Mouse (Mus musculus) embryo, embryonic 11 days (tissue): ENCODE results near the gene Mboat1.
A peak's percentile ranks its signal among the peaks of the same experiment; 100 is the strongest.

Experiments used
- DNase-seq: peaks from one replicate; pipeline ENCODE4 v3.0.0-alpha.2; 2015

Gene Mboat1

DNA sequence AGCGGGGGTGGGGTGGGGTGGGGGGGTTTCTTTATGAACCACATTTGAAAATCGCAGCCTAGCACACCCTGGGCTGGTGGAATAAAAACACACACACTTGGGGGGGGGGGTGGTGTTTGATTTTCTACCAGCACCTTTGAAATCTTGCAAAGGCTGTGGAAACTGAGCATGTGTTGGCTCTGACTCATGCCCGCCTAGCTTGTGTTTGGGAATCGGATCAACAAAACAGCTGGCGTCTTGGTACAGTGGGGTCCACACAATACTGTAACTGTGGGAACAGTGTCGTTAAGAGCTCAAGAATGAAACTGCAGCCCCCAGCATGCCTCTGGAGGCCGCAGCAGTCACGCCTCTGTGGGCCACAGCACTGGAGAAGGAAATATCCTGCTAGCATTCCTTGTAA, 50.2 kb downstream of the Mboat1 start:
- DNase-seq: peak; percentile 13

DNA sequence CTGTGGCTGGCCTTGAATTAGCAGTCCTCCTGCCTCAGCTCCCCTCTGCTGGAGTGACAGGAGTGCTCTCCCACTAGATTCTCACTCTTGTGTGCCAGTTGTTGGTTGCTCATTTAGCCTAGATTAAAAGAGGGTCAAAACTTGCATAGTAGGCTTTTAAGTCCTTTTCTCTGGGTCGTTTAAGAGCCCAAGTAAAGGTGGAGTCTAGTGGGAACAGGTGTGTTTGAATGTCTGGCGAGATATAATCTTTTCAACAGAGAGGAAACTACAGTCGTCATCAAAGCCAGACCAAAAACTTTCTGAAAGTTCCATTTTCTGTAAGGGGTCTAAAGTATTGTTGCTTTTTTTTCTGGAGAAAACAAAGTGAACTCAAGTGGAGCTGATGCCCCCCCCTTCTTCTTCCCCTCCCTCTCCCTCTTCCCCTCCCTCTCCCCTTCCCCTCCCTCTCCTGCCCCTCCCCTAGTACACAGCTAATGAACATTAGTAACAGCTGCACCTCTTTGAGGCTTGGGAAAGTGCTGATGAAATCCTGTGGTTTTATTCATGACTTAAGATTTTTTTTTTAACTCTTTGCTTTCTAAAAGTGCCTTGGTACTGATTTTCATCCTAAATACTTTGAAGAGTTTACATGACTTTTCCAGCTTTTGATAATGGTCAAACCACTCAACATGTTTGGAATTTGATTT, 55.9 kb downstream of the Mboat1 start:
- DNase-seq: peak; percentile 19

- no peak for DNase-seq
Measured at GRCm38 (mm10) chr13:30193363-30193762, 57.1 kb downstream of the Mboat1 start.

DNA sequence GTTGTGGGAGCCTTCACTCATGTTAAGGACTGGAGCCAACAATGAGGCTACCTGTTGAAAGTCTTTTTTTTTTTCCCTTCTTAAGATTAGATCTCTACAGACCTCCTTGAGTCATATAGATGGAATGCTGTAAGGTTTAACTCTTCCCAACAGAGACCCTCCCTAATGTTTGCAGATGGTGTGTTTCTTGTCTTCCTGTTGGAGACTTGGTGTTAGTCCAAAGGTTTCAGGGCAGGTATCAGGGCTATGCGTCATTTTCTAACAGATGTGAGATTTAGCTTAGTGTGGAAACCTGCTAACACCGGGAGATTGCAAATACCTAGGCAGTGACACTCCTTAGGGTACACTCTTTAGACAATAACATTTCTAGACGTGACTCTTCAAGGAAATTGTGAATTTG, 58.5 kb downstream of the Mboat1 start:
- no peak for DNase-seq

DNA sequence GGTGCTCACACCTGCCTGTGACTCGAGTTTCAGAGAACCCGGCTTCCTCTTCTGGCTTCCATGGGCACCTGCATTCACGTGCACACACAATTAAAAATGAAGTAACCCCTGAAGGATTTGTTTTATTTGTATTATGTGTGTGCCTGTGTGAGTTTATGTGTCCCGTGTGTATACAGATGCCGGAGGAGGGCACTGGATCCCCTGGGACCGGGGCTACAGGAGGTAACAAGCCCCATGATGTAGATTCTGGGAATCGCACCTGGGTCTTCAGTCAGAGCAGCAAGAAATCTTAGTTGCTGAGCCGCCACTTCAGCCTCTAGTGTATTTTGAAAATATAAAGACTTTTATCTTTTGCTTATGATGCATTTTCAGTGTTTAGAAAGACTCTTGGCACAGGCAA, 60.4 kb downstream of the Mboat1 start:
- no peak for DNase-seq

DNA sequence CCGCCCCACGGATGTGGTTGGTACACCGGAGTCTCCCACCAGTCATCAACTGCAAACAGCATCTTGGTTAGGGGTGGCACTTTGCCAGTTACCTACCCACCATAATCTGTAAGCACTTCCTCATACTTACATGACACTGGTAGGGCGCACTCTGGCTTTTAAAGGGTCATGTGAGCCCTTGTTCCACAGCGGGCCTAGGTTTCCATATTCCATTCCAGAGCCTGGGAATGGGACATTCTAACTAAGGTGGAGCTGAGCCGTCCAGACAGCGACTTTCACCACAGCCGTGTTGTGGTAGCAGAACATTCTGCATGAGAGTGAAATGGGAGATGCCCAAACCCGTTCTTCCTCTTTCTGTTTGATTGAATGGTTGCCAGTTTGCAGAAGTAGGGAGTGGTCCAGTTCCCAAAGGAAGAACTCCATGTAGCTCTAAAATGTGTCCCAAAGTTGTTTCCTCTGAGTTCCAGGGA, 61.8 kb downstream of the Mboat1 start:
- no peak for DNase-seq

- no peak for DNase-seq
Measured at GRCm38 (mm10) chr13:30199821-30200220, 63.5 kb downstream of the Mboat1 start.

- DNase-seq: no peak
Measured at GRCm38 (mm10) chr13:30200737-30201136, 64.4 kb downstream of the Mboat1 start.

DNA sequence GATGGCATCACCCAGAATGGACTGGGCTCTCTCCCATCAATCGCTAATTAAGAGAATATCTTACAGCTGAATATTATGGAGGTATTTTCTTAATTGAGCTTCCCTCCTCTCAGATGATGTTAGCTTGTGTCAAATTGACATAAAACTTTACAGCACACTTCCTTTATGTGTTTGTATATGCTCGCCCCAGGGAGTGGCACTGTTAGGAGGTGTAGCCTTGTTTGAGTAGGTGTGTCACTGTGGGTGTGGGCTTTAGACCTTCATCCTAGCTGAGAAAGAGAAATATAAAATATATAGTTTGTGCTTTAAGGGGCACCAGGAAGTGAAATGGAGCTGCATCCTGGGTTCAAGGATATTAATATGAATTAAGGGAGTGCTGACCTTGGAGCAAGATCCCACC, 66.7 kb downstream of the Mboat1 start:
- no peak for DNase-seq

GRCm38 (mm10) chr13:30208176-30208575, 71.9 kb downstream of the Mboat1 start:
- DNase-seq: no peak

DNA sequence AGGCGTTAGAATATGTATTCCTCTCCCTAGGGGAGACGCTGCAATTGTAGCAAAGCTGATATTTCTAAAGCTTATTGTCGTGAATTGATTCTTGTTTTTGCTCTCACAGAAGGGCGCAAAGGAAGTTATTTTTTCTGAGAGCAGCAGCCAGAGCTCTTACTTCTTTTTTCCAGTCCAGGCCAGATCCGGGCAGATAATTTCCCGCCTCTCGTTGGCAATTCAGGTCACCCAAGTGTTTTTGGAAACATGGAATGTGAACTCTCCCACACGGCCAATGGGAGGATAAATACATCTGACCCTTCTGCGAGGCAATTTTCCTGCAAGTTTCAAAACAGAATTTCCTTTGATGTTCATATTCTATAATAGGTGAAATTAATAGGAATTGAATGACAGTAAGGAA, 77.0 kb downstream of the Mboat1 start:
- DNase-seq: no peak

DNA sequence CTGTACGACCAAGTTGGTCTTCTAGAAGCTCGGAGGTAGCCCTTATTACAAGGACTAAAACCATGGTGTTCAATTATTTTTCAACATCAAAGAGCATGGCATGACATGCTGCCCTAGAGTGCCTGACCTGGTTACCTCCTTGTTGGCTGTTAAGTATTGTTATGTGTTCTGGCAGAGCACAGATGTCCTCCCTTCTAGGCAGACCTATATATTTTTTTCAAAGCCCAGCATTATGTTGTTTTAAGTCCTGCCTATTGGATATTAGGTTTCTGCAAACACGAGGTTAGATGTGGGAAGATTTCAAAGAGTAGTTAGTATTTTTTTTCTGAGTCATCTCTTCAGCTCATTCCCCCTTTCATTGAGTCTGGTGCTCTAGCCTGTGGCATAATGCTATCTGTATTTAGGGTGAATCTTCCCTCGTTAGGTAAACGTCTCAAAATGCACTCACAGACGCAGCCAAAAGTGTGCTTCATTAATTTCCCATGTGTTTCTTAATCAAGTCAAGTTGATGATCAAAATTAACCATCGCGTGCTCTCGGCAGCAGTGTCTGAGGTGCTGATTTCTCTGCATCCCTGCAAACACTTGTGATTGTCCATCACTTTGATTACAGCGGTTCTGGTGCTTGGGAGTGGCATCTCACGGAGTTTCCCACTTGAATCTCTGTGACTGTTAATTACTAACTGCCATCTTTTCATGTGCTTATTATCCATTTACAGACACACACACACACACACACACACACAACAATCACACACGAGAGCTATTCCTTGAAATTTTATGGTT, 81.5 kb downstream of the Mboat1 start:
- no peak for DNase-seq

- DNase-seq: no peak
Measured at GRCm38 (mm10) chr13:30219597-30219996, 83.3 kb downstream of the Mboat1 start.

DNA sequence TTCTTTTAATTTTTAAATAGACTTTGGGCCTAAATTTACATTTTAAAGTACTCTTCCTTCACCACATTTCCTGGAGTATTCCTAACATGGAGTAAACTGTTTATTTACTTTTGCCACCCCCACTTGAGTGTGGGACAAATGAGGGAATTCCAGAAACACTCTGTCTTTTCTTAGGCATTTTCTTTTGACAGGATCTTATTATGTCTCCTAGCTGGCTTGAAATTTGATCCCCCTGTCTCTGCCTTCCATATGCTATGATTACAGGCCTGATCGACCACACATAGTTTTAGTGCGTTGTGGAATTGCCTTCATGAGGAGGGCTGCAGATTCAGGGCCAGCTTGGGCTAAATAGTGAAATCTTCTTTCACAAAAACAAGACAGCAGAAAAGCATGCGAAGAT, 85.0 kb downstream of the Mboat1 start:
- DNase-seq: peak; percentile 67

- DNase-seq: no peak
Measured at GRCm38 (mm10) chr13:30224114-30224513, 87.8 kb downstream of the Mboat1 start.

GRCm38 (mm10) chr13:30224659-30225058, 88.4 kb downstream of the Mboat1 start:
- DNase-seq: no peak

DNA sequence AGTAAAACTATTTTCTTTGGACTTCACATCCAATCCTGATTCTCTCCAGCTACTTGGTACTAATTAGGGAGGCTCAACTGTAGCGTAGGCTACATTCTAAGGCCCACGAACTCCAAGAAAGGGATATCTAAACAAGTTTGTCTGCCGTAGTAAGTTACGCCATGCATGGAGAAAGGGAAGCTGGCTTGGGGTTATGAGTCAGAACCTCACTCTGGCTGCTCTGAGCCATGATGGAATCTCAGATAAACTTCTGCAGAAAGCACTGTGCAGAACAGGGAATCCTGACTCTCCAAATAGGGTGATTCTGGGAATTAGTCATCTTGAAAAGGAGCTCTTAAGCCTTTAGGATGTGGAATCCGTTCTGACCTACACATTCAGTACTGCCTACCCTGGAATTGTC, 92.5 kb downstream of the Mboat1 start:
- DNase-seq: no peak

GRCm38 (mm10) chr13:30229625-30230139, 93.4 kb downstream of the Mboat1 start:
- DNase-seq: no peak

DNA sequence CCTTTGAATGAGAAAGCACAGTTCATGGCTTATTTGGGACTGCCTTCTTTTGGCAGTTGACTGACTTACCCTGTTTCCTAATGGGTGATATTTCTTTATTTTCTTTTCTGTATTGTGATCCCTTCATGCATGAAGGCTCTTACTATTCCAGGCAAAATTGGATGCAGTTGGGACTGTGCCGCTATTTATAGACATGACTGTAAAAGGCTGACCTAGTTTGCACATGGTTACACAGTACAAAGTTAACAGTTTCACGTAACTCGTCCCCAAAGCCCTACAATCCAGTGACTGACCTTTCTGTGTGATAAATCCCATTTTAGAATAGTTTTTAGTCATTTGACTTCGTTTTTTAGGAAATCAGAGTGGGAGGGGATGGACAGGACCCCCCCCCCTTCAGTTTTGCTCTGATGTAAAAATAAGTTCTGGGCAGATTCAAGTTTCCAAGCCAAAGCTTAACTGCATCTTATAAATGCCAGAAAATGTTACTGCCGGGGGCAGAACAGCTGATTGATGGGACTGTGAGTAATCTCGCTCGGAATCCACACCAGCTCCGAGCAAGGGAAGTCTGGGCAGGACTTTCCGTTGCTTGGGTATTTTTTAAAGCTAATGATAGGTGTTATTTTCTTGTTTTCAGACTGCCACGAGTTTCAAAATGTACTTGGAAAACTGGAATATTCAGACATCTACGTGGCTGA, 98.9 kb downstream of the Mboat1 start:
- no peak for DNase-seq

DNA sequence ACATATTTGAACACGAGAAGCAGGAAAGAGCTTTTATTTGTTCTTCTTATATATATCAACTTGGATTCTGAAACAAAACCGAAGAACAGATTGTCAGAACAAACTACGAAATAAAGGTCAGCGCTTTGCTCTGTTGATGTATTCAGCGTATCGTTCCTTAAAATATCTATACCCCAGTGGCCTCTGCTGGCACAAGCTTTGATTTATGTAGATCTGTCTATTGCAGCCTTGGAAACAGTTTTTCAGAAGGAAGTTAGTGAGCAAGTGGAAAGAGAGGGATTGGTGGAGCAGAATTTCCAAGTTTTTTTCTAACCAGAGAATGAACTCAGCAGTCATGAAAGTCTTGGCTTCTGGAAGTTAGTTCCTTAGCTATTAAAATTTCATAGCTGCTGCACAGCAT, 103.1 kb downstream of the Mboat1 start:
- DNase-seq: no peak

- DNase-seq: no peak
Measured at GRCm38 (mm10) chr13:30245573-30245972, 109.3 kb downstream of the Mboat1 start.

DNA sequence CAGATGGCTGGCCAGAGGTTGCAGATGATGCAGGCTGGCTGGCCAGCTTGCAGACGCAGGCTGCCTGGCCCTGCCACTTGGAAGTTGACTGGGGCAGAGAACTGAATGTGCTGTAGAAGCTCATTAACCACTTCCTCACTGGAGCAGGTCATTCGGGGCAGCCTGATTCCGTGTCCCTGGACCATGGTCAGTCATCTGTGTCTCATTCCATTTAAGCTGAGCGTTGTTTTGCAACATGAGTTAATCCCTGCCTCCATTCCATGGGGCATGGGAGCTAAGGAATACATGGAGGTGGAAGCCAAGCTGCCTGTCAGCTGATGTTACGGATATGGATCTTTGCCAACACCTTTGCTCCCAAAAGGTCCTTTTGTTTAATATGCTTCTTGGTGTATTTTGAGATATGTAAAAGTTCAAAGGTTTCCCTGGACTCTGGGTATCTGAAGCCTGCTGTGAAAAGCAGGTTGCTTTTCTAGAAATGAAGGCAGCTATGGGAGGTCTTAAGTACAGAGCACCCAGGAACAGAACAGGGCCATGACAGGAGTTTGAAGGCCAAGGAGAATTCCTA, 114.1 kb downstream of the Mboat1 start:
- DNase-seq: no peak

GRCm38 (mm10) chr13:30251431-30251830, 115.1 kb downstream of the Mboat1 start:
- no peak for DNase-seq
